Mouse (Mus musculus) megakaryocyte, embryonic 14.5 days (primary cell): ENCODE measurements around the gene Tmem135.

Experiments used
- FLI1 ChIP-seq: IDR thresholded peaks from 2 replicates; pipeline ENCODE4 v1.6.1; 2012; ENCODE audit warnings: low read length, inconsistent platforms, mixed read lengths
- GATA1 ChIP-seq: IDR thresholded peaks from 3 replicates; pipeline ENCODE4 v1.6.1; 2012; ENCODE audit warnings: mixed read lengths, low read length, inconsistent platforms, borderline replicate concordance

- TF ChIP-seq GATA1 = no peak
- TF ChIP-seq FLI1 = no peak
Observed at GRCm38 (mm10) chr7:89308926-89309325, 95.1 kb downstream of the Tmem135 start.
